Mouse (Mus musculus) kidney, adult 9 months (tissue): ENCODE measurements around the gene Nkx6-2.
A peak's percentile ranks its signal among the peaks of the same experiment; 100 is the strongest.

Experiments
- DNase-seq: peaks from one replicate; pipeline ENCODE4 v3.0.0; 2022

Nkx6-2 gene

DNA sequence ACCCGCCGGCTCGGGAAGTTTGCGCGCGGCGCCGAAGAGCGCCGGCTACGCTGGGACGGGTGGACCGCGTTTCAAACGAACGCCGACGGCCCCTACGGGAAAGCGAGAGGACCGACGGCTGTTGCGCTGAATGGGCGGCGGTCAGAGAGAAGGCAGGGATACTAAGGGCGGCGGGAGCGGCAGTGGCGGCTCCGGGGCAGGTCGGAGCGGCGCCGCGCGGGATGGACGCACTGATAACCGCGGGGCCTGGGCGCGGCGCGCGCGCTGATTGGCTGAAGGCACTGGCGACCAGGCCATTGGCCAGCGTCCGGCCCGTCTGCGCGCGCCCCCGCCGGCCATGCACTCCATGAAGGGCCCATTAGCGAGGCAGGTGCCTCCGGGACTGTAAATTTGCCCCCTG is at the start of gene Nkx6-2:
Nkx6-2 (minus strand) TSS at position 203 of the 400 bp plus-strand sequence.
- no peak for DNase-seq

DNA sequence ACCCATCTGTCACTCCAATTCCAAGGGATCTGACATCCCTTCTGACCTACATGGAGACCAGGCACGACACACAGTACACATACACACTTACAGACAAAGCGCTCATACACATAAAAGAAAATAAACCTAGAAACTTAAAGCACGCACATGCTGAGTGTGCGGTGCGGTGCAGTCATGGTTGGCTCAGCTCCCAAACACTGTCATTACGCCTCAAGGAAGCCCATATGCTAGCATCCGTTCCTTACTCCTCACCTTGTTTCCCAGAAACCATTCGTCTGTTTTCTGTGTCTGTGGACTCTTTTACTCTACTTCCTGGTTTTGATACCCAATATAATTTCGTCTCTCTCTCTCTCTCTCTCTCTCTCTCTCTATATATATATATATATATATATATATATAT is 42.6 kb upstream of the Nkx6-2 start:
- no peak for DNase-seq

DNA sequence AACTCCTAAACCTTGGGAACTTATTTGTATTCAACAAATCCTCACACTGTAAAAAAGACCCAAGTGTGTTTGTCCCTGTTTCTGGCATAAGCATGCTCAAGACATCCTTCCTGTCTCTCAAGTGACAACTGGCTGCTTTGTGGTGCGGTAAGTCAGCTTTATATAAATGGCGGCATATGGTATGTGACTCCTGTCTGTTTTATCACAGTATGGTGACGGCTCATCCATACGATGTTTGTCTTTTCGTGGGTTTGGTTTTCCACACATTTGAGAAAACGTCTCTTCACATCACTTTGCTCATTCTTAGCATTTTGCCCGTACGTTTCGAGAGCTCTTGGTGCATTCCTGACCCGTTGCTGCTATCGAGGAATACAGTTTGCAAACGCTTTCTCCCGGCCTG is 40.0 kb upstream of the Nkx6-2 start:
- DNase-seq, result no peak

DNA sequence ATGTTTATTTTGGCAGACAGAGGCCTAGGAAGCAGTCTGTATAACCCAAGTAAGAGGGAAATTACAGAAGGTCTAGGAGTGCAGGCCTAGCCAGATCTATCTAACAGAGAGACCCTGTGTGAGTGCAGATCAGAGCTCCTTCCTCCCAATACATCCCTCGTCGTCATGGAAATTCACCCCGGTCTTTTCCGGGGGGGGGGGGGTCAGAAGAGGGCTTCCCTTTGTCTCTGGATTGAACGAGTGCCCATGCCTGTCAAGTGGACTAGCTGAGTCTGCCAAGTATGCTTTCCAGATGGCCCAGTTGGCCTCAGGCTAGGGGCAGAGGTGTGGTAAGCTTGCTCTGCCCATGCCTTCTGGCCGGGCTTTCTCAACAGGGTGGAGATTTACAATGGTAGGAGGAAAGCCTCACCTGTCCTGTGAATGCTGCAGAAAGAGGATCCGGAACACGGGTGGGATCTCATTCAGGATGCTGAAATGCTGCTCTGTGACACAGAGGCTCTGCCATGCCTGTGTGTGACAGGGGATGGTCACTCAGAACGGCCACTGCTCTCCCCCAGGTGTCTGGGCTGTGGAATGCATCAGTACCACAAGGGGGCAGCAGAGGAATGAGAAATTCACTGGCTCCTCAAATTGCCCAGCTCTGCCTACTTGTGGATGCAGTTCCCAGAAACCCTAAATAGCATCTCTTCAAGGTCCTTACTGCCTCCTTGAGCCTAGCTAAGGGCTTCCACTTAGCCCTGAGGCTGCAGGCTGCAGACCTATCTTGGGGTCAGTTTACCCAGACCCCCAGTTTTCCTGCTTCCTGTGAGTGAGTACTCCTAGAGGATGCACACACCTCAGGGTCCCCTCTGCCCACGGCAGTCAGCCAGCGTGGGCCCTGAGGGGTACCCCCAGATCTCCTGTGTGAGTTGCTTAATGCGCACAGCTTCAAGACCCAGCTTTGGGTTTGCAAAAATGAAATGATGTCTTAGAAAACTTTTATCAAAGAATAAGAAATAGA is 33.5 kb upstream of the Nkx6-2 start:
- DNase-seq, result peak; percentile 64

DNA sequence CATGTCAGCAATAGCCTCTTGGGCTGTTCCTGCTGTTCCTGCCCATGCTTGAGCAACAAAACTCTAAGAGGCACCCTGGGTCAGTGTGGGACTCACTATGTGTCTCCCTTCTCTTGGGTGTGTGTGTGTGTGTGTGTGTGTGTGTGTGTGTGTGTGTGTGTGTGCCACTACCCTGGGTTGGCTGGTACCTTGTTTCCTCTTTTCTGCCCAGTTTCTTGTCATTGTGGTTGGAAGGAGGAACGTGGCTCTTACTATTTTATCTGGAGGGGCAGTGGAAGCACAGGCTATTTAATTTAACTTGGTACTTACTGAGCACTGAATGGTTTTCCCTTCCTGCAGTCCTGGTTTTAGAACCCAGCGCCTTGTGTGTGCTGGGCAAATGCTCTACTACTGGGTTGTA is 27.7 kb upstream of the Nkx6-2 start:
- DNase-seq, result no peak

DNA sequence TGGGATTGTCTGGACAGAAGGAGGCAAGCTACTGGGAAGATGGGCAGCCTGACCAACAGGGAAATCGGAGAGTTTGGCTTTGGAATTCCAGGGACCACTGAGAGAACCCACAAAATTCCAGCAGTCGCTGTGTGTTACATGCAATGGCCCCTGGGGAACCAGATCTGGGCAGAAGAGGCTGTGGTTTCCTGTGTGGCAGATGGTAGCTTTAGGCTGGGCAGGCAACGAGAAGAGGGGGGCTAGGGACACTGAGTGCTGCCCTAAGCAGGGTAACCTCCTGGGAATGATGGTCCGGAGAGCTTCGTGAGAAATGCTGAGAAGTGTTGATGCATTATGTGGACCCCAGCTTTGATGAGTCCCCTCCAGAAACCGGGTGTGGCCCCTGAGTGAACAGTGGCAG is 13.3 kb upstream of the Nkx6-2 start:
- no peak for DNase-seq

DNA sequence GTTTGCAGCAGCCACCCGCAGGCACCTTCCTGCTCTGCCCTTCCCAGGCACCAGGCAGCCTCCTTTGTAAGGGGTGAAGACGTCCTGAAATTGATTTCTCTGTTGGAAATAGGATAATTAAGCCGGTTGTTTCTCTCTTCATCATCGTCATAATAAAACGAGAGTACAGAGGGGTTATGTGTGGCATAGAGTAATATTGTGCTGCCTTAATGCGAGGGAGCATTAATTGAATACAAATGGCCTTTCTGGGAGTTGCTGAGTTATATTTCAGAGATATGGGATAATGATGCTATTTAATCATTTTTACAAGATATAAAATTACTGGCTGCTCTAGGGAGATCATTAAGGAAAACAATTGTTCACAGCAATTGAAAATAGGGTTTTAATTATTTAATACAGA is 12.7 kb upstream of the Nkx6-2 start:
- DNase-seq, result no peak

DNA sequence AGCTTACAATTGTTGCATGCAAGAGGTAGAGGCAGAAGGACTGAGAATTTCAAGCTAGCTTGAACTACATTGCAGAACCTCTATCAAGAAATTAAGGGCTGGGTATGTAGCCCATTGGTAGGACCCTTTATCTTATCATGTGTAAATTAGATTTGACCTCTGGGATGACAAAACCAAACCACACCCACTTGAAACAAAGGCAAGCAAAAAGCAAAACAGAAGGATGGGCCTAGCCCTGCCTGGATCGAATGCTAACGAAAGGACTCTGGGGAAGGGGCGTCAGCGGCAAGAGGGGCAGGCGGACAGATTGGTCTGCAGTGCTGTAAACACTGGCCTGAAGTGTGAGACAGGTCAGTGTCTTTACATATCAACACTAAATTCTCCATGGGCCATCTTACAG is 8.7 kb upstream of the Nkx6-2 start:
- no peak for DNase-seq

DNA sequence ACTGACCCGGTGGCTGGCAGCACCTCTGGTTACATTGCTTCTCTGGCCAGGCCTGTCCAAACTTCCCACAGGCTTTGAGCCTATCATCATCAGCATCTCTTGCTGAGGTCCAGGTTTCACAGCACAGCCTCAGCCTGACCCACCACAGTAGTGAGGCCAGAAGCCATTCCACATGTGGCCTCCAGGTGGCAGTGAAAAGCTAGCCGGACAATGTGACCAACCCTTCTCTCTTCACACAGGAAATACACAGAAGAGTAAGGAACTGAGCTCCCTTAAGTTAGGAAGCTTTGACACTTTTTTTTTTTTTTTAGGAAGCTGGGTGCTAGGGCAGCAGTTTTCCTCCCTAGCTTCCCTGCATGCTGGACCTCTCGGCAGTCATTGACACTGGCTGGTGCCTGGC is 7.7 kb upstream of the Nkx6-2 start:
- DNase-seq, result peak; percentile 48

DNA sequence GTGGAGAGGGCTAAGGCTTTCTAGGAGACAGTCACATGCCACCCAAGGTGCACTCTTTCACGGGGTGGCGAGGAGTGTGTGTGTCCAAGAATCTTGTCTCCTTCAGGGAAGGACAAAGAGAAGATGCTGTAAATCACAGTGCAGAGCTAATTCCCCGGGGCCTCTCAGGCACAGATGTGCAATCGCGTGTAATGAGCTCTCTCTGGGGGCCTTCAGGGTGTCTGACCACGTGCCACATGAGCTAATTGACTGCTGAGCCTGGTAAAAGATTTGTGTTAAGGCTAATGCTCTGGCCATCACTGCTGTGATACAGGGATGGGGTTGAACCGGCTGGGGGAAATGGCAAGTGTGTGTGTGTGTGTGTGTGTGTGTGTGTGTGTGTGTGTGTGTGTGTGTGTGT is 5.3 kb upstream of the Nkx6-2 start:
- DNase-seq, result no peak

DNA sequence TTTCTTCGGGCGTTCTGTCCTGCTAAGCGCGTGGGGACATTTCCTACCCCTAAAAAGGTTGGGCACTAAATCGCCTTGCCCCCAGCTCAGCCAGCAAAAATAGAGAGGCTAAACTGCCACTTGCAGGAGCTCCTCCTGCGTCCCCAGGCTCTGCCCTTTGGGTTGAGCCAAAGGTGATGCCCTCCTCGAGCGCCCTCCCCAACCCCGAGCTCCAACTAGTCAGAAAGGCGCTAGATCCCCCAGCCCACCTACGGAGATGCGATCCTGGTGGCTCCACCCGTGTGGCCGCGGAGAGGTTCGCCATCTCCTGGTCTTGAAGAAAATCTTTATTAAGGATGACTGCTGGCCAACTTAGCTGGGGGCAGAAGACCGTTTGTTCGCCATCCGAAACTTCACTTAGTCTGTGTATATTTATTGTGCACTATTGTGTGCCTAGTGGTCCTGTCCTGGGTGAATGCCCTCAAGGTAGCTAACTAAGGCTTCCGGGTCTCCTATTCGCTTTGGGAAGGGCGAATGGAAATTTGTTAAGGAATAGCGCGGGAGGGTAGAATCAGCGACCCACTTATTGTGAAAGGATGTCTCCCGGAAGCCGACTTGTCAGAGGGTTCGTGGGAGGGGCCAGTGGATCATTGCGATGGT is 2.7 kb upstream of the Nkx6-2 start:
- DNase-seq, result no peak

DNA sequence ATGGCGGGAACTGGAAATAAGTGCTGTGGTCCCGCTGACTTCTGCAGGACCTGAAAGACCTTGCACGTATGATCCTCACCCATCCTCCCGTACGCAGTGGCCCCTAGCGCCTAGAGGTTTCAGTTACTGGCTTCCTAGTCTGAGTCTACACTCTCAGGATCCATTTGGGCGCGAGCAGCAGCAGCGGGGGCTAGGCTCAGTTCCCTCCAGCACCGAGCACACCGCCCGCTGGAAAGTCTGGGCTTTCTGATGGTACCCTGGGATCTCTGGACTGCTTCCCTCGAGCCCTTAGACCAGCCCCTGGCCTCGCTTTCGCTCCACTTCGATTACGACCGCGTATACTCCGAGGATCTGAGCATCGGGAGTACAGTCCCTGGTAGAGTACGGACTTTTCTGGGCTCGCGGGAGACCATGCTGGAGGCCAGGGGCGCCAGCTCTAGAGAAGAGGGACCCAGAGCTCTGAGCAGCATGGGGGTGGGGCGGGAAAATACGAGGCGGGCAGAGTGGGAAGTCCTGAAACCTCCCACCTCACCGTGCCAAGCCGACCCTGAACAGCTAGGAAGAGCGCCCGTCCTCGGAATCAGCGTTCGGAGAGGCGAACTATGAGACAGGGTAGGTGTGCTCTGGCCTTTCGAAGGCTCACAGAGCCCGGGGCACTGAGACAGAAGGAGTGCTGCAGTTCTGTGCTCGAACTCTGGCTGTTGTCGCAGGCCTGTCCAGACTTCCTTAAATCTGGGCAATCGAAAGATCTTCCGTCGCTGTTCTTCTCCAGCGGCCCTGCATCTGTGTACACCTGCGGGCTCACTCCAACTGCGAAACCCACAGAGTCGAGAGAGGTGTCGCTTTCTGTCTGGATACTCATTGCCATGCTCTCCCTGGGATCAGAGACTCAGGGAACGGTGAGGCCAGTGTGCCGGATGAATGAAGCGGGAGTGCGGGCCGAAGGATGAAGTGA is 1.9 kb upstream of the Nkx6-2 start:
- DNase-seq, result no peak

DNA sequence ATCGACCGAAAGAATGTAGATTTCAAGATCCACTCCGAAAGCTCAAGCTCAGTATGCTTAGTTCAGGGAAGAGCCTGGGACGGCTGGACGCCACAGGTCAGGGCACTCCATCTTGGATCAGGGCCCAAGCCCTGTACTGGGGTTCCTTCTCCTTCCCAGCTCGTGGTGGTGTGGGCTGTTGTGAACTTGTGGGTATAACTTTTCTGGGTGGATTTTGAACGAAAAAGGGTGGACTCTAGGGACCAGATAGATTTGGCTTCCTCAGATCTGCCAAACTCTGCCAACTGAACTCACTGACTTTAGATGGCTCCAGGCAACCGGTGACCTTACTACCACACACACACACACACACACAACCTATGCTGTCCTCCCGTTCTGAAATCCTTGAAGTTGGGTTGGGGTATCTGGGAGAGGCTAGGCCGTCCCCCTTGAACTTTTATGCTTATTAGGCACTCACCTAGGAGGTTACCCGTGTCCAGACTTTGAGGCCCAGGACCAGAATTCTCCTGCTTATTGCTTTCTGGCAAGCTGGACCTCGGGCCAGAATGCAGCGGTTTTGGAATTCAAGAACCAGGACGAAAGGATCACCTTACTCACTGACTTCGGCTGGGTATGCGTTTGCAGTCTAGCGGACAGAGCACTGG is 619 bp upstream of the Nkx6-2 start:
- no peak for DNase-seq

DNA sequence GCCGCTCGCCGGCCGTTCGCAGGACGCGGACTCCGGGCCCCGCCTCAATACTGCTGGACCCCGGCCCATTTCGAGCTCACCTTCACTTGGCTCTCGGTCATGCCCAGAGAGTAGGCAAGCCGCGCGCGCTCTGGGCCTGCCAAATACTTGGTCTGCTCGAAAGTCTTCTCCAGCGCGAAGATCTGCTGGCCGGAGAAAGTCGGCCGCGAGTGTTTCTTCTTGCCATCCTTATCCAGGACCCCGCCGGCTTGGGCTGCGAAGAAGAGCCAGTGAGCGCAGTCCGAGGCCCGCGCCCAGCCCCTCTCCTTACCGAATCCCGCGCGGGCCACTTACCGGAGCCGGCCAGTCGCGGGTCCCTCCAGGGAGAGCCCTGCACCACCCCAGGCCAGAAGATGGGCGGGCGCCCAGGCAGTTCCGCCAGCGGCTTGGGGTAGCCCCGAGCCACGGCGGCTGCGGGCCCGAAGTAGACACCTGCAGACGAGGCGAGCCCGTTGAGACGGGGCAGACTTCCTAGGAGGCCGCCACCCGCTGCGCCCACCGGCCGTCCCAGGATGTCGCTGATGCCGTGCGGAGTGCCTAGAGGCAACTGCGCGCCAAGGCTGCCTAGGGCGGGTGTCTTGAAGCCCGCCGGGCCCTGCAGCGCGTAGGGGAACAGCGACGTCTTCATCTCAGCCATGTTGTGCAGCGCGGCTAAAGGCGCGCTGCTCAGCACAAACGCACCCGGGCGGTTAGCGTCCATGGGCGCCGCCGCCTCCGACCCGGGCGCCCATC is 611 bp downstream of the Nkx6-2 start:
- DNase-seq, result no peak

DNA sequence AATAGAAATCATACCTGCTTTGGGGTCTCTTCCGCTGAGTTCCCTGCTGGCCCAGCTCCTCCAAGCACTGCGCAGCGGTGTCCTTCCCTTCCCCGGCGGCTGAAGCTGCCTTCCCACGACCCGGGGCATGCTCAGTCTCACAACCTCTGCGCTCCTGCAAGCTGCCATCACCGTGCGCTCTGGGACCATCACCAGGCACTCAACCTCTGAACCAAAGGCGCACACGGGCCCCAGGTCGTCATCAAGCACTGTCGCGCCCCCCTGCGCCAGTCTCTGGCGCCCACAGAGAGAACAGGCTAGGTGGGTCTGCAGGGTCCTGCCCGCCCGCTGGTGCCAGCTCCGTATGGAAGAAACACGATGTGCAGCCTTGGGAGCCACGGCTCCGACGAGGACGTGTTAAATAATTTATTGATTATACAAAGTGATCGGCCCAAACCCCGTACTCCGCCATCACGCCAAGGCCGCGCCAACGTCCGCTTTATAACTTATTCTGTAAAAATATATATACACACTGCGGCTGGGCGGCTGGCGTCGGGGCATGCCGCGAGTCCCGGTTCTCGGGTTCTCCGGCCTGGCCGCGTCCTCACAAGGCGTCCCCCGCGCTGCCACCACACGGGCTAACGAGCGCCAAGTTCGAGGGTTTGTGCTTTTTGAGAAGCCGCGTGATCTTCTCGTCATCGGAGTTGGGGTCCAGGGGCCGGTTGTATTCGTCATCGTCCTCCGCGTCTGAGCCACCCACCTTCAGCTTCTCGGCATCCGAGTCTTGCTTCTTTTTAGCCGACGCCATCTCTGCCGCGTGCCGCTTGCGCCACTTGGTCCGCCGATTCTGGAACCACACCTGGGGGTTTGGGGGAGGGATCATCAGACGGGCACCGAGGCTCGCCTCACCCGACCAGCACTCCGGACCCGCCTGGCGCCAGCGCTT is 1.5 kb downstream of the Nkx6-2 start:
- no peak for DNase-seq

DNA sequence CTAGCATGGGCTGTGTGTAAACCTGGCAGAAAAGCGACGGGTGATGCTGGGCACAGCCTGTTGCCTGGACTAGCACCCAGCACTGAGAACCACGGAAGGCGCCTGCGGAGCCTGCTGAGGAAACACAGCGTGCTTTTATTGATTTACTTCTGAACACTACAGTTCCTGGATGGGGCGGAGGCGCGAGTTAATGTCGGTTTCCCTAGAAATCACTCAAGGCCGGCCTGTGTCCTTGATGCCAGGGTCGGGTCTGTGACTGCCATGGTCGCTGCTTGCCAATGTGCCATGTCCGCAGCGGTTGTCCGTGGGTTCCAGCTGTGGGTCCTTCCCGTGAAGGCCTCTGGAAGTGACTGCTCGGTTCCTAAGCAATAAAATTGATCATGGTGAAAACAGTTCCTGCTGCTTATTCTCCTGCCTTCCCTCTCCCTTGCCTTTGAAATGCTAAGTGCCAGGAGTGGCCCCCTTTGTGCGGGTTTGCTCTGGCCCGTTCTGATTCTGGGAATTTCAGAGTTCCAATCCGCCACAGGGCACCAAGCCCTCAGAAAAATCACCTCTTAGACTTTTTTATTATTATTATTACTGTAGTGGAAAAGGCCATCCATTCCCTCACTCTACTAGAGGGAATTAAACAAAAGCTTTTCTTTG is 3.2 kb downstream of the Nkx6-2 start:
- DNase-seq, result no peak

DNA sequence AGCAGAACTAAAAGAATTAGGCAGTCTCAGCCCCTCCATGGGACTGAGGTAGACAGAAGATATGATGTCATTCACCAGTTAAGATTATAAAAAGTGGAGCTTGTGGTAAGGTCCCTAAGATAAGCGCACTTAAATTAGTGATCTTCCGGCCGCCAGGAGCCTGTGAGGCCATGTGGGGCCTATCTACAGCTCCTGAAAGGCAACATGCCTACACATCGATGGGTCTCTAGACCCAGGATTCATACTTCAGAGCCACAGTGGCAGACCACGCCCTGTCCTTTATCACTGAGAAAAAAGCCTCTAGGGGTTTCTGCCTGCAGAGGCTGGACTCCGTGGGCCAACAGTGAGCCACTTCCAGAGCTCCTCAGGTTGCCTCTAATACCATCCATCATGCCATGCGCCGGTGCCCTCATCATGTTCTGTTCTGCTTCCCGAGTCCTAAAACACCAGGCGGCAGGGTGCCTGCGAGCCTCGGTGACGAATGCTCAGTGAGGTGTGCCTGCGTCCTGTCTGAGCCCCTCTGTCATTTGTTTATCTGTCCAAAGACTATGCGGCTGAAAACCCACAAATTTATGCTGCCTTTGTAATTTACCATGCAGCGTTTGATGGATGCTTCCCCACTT is 6.4 kb downstream of the Nkx6-2 start:
- no peak for DNase-seq

DNA sequence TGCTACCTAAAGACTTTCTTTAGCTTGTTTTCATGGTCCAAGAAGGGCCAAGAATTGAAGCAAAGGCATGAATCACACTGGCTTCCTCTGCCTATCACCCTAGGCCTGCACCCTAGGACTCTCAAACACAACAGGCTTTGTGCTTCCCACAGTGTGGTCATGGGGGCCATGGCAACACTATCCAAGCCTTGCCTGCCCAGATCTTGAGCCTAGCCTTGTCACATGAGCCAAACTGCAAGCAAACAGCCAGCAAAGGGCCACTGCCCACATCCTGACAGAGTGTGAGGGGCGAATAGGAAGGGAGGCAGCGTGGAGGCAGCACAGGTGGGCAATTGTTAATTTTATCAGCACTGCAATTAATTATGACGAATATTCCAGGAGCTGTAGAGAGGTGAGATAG is 9.9 kb downstream of the Nkx6-2 start:
- no peak for DNase-seq

DNA sequence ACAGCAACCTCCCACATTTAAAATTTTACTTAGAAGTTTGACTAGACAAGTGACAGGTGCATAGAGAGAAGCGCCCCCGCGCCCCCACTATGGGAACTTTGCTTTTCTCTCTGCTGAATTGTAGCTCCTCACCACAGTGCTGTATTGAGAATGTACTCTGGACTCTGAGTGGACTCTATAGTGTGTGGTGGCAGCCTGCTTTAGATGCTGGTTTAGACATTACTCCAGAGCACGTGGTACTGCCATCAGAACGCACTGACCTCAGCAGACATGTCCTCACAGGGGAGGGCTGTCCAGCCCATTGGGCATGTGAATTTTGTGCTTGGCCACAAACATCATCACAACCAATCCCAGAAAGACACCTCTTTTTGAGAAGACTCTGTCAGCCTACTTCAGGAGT is 11.8 kb downstream of the Nkx6-2 start:
- no peak for DNase-seq

DNA sequence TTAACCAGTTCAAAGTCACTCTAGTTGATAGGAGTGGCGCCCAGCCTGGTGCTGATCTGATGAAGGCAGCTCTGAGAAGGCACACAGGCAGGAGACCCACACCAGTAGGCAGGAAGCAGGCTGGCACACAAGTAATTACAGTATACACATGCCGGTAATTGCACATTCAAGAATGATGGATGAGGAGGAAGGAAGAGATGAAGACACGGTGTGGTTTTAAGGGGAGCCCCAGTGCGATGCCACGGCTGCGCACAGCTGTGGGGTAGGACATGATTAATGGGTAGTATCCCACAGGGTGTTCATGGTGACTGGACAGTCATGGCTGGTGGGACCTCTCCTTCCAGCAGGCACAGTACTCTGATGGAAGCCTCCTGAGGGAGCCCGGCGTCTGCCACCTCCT is 16.1 kb downstream of the Nkx6-2 start:
- no peak for DNase-seq
